Mouse (Mus musculus): ENCODE data around the gene Carmil2.

DNA sequence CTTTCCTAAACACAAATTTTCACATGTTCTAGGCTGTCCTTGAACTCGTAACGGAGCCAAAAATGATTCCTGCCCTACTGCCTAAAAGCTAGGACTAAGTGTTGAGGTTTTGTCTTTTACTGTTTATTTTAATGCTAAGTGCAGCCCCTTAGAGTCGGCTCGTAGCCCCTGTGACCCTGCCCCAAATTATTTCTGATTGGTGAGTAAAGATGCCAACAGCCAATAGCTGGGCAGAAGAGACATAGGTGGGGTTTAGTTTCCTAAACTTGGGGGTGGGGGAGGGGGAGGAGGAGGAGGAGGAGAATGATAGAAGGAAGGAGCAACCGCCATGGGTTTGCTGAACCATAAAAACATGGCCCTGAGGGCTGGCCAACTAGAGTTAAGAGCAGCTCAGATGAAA, 39.7 kb downstream of the Carmil2 start:
- no peak for TF ChIP-seq CTCF (IDR thresholded peaks at IDR 0.05; ENCODE audit: insufficient read depth, low read depth, low read length)
- TF ChIP-seq POLR2A (IDR thresholded peaks at IDR 0.05; ENCODE audit: insufficient read depth, low read depth, low read length): no peak

Data from olfactory bulb, adult 2 months (tissue).